Mouse (Mus musculus): ENCODE measurements around the gene BC051665. TPM values are rescaled to one million over a fixed set of nuclear protein-coding genes. Genes with fewer than 3 reads are reported as not detected.

BC051665 gene
- total RNA-seq, 2 experiments from 2014 or later: not detected

GRCm38 (mm10) chr13:60737632-60738324, 48.4 kb downstream of the BC051665 start:
- peak overlapping the region; percentile 16; the same call in 1 of the 2 replicates for H3K4me3 ChIP-seq

GRCm38 (mm10) chr13:60736421-60737105, 49.6 kb downstream of the BC051665 start:
- peak overlapping the region; percentile 87 for H3K27ac ChIP-seq
- no peak for DNase-seq (ENCODE audit: low spot score in 2 of 2)
- TF ChIP-seq CTCF (conservative IDR thresholded peaks at IDR 0.05): no peak
- H3K4me3 ChIP-seq: no peak overlapping the region

More at GRCm38 (mm10) chr13:60737632-60738324, 48.4 kb downstream of the BC051665 start:
- TF ChIP-seq CTCF (conservative IDR thresholded peaks at IDR 0.05): no peak
- DNase-seq (ENCODE audit: low spot score in 2 of 2): peak in 1 of 2 experiments; percentile 62
- peak overlapping the region; percentile 87; the same call in 1 of the 2 replicates for H3K27ac ChIP-seq

- no peak for TF ChIP-seq CTCF (conservative IDR thresholded peaks at IDR 0.05)
- Histone ChIP-seq H3K27ac (peak overlapping the region; percentile 87), H3K4me3 (no peak overlapping the region)
- no peak for DNase-seq (ENCODE audit: low spot score in 2 of 2)
Measured at GRCm38 (mm10) chr13:60735306-60735705, 50.9 kb downstream of the BC051665 start.

Other genes with a start within 250 kb of the BC051665 start
- gene Dapk1, start 184.4 kb downstream of the BC051665 start, total RNA-seq (2021): 100 to 1,000 TPM; 149 to 154 TPM
- gene Ctsll3, start 16.5 kb upstream of the BC051665 start, total RNA-seq (2021): not detected
- gene 4930486L24Rik, start 78.1 kb upstream of the BC051665 start, total RNA-seq (2021): not detected
- gene Gm49392, start 110.5 kb upstream of the BC051665 start, total RNA-seq (2021): not detected
- gene Ctla2b, start 111.1 kb upstream of the BC051665 start, total RNA-seq (2021): 1 to 10 TPM in 1 of 2 experiments, under 1 TPM in 1; 0.83 to 1.8 TPM
- gene Tpbpb, start 118.5 kb upstream of the BC051665 start, total RNA-seq (2021): not detected
- not detected for gene Gm49393, start 149.2 kb upstream of the BC051665 start, total RNA-seq (2021)
- gene Gm49391, start 150.2 kb upstream of the BC051665 start, total RNA-seq (2021): not detected
- gene Ctla2a, start 150.3 kb upstream of the BC051665 start, total RNA-seq (2021): 10 to 100 TPM; 11.8 to 13.9 TPM
- gene Tpbpa, start 155.6 kb upstream of the BC051665 start, total RNA-seq (2021): not detected
- not detected for gene Ctsj, start 219.6 kb upstream of the BC051665 start, total RNA-seq (2021)